Mouse (Mus musculus): ENCODE data around the gene Grcc10. TPM values are rescaled to one million over a fixed set of nuclear protein-coding genes. Genes with fewer than 3 reads are reported as not detected.

Gene Grcc10
- polyA plus RNA-seq, 1 experiment from 2014 or later = 509 TPM

DNA sequence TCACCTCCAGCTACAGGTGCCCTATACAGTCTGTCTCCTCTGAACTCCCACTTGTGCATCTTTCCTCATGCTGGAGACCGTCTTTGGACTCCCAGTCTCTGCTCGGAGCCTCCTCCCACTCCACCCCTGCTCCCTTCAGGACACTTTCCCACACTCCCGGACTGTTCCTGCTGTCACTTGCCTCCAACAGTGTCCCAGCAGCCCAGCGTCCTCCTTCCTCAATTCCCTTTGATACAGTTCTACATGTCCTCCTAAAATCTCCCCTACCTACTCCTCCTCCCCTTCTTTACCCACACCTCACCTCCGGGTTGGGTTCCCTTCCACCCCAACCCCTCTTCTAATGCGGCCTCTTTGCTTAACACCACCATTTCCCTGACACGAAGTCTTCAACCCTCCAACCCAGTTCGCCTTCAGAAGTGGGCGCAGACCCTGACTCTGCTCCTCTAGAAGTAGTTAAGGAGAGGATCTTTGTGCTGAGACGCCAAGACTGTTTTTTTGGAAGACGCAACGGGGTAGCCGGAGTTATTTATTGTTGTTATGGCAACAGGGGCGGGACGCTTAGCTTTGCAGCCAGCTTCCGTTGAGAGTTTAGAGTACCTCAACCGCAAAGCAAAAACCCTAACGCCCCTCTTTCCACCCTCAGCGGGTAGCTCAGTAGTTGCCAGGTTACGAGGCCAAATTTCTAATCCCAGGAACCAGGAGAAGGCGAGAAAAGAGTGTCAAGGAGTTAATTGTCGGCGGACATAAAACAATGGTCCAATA is 38.2 kb upstream of the Grcc10 start, which contains the start of gene Lrrc23:
Lrrc23 (minus strand) TSS at position 506 of the 762 bp plus-strand sequence.
- H3K27ac ChIP-seq (ENCODE audit: low read depth, low read length) = 0 out of 2 replicates have a peak within 1 kb of the TSS, but pooled peaks have one; percentile 19
- DNase-seq (ENCODE audit: low spot score) = peak; percentile 75
- H3K9me3 ChIP-seq (ENCODE audit: control insufficient read depth, low read length) = no peaks in the 10 kb centered on the region

DNA sequence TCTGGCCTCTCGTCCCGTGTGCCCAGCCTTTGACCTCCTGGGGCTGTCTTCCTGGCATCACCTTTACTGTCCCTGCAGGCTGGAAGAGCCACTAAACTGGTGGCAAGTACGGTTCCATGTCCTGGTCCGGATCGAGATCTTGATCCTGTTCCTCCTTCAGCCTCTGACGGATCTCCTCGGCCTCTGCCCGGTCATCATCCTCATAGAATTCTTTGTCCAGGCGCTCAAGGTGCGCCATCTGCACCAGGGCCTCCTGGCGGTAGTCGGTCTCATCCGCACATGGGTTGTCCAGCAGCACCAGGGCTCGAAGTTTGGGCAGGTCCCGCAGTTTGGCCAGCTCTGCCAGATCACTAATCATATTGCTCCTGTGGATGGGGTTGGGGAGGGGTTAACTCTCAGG is 29.3 kb upstream of the Grcc10 start:
- H3K4me3 ChIP-seq (ENCODE audit: low read depth, low read length) = no peak overlapping the region
- H3K9ac ChIP-seq (ENCODE audit: low read length) = no peak overlapping the region
- WGBS = 89% methylated on average over 15 of the region's 15 CpGs
- ATAC-seq (replicated peaks; ENCODE audit: low FRiP score) = no peak
- peaks cover 5% of the 10 kb centered on the region; the same call in 1 of the 2 replicates for H3K4me1 ChIP-seq (replicated peaks; ENCODE audit: control insufficient read depth, insufficient read depth, low read length)
- H3K9me3 ChIP-seq (ENCODE audit: control insufficient read depth, low read length) = no peaks in the 10 kb centered on the region
- H3K36me3 ChIP-seq (ENCODE audit: control insufficient read depth, insufficient read depth, low read length) = no peaks in the 10 kb centered on the region
- DNase-seq (ENCODE audit: low spot score) = no peak
- H3K4me2 ChIP-seq (ENCODE audit: low read depth, low read length, severe bottlenecking) = no peak overlapping the region
- H3K27ac ChIP-seq (ENCODE audit: low read depth, low read length) = no peak overlapping the region
- H3K27me3 ChIP-seq (ENCODE audit: control insufficient read depth, insufficient read depth, low read length) = peaks cover 4% of the 10 kb centered on the region; the same call in 1 of the 2 replicates

More for the DNA sequence above, 38.2 kb upstream of the Grcc10 start, which contains the start of gene Lrrc23:
- peak; percentile 77 for ATAC-seq (replicated peaks; ENCODE audit: low FRiP score)
- Histone ChIP-seq H3K36me3 (ENCODE audit: control insufficient read depth, insufficient read depth, low read length) (no peaks in the 10 kb centered on the region), H3K27me3 (ENCODE audit: control insufficient read depth, insufficient read depth, low read length) (no peaks in the 10 kb centered on the region), H3K9ac (ENCODE audit: low read length) (peak within 1 kb of the TSS; percentile 21), H3K4me1 (replicated peaks; ENCODE audit: control insufficient read depth, insufficient read depth, low read length) (peaks cover 7% of the 10 kb centered on the region; the same call in 1 of the 2 replicates), H3K4me2 (ENCODE audit: low read depth, low read length, severe bottlenecking) (peak within 1 kb of the TSS; percentile 52), H3K4me3 (ENCODE audit: low read depth, low read length) (peak within 1 kb of the TSS; percentile 32)
- 2% methylated on average over 23 of the region's 23 CpGs for WGBS

DNA sequence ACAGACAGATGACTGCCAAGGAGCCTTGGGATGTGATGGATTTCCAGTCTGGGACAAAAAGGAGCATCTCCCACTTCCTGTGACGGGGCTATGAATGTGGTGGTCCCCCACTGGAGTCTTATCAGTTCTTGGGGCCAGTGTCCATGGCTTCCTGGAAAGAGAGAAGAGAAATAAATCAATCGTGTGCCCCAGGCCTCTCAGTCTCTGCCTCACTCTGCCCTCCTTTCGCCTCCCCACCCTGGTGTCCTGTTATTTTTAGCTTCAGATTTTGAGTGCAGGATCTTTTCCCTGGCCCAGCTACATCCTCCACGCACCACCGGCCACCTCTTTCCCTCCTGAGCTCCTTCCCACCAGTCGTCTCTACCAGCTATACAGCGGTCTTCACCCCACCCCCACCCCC is 28.8 kb upstream of the Grcc10 start:
- peaks cover 5% of the 10 kb centered on the region; the same call in 1 of the 2 replicates for H3K4me1 ChIP-seq (replicated peaks; ENCODE audit: control insufficient read depth, insufficient read depth, low read length)
- 74% methylated on average over 7 of the region's 7 CpGs for WGBS
- ATAC-seq (replicated peaks; ENCODE audit: low FRiP score) (no peak), DNase-seq (ENCODE audit: low spot score) (no peak)
- H3K4me2 ChIP-seq (ENCODE audit: low read depth, low read length, severe bottlenecking) = peak overlapping the region; percentile 80
- peaks cover 4% of the 10 kb centered on the region; the same call in 1 of the 2 replicates for H3K27me3 ChIP-seq (ENCODE audit: control insufficient read depth, insufficient read depth, low read length)
- H3K4me3 ChIP-seq (ENCODE audit: low read depth, low read length) = no peak overlapping the region
- H3K9ac ChIP-seq (ENCODE audit: low read length) = 0 out of 2 replicates have a peak overlapping the region, but pooled peaks have one; percentile 58
- H3K36me3 ChIP-seq (ENCODE audit: control insufficient read depth, insufficient read depth, low read length) = no peaks in the 10 kb centered on the region
- no peaks in the 10 kb centered on the region for H3K9me3 ChIP-seq (ENCODE audit: control insufficient read depth, low read length)
- H3K27ac ChIP-seq (ENCODE audit: low read depth, low read length) = no peak overlapping the region

DNA sequence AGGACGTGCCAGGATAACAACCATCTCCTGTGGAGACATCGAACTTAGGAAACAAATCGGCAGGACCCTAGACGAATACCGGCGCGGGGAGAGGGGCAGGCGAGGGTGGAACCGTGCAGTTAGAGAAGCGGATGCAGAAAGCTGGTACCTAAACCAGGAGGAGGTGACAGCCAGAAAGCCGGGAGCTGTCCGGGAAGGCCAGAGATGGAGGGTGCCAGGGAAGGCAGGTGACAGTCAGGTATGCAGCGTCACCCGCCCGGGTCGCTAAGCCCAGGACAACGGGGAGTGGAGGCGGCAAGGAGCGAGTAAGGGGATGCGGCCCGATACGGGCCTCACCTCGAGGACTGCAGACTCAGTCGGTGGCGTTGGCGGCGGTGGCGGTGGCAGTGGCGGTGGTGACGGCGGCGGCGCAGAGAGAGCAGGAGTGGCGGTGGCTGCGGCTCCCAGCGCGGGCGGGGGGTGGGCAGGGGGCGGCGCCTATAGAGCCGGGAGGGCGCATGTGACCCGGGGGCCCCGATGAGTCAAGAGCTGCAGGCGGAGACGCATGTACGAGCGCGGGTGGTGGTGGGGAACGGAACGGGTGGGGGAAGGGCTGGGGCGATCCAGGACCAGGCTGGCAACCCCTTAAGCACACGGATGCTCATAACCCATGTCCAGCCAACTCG is 28.1 kb upstream of the Grcc10 start, which contains the start of gene Eno2:
Eno2 (minus strand) TSS at position 573 of the 665 bp plus-strand sequence.
- H3K9me3 ChIP-seq (ENCODE audit: control insufficient read depth, low read length) = no peaks in the 10 kb centered on the region
- under 1% methylated on average over 52 of the region's 54 CpGs for WGBS
- H3K27ac ChIP-seq (ENCODE audit: low read depth, low read length) = no peak within 1 kb of the TSS
- H3K9ac ChIP-seq (ENCODE audit: low read length) = peak within 1 kb of the TSS; percentile 58
- ATAC-seq (replicated peaks; ENCODE audit: low FRiP score) (peak; percentile 83), DNase-seq (ENCODE audit: low spot score) (peak; percentile 82)
- peak within 1 kb of the TSS; percentile 80 for H3K4me2 ChIP-seq (ENCODE audit: low read depth, low read length, severe bottlenecking)
- H3K4me1 ChIP-seq (replicated peaks; ENCODE audit: control insufficient read depth, insufficient read depth, low read length) = peaks cover 5% of the 10 kb centered on the region; the same call in 1 of the 2 replicates
- peak within 1 kb of the TSS; percentile 39 for H3K4me3 ChIP-seq (ENCODE audit: low read depth, low read length)
- H3K27me3 ChIP-seq (ENCODE audit: control insufficient read depth, insufficient read depth, low read length) = peaks cover 4% of the 10 kb centered on the region; the same call in 1 of the 2 replicates
- H3K36me3 ChIP-seq (ENCODE audit: control insufficient read depth, insufficient read depth, low read length) = no peaks in the 10 kb centered on the region

DNA sequence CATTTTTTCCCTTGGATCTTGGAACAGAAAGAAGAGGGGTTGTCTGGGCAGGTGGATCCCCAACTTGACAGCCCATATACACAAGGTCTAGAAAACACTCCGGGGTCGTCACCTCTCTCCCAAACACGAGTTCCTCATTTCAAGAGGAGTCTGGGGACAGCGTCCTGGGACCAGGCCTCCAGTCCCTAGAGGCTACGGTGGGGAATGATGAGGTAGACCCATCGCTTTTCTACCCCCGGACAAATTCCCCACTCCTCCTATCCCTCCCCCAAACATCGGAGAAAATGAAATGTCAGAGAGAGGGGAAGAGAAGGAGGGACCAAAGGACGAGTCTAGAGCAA is 27.5 kb upstream of the Grcc10 start:
- H3K27me3 ChIP-seq (ENCODE audit: control insufficient read depth, insufficient read depth, low read length) = peaks cover 4% of the 10 kb centered on the region; the same call in 1 of the 2 replicates
- H3K9me3 ChIP-seq (ENCODE audit: control insufficient read depth, low read length) = no peaks in the 10 kb centered on the region
- 5% methylated on average over 9 of the region's 9 CpGs for WGBS
- H3K4me1 ChIP-seq (replicated peaks; ENCODE audit: control insufficient read depth, insufficient read depth, low read length) = peaks cover 5% of the 10 kb centered on the region; the same call in 1 of the 2 replicates
- peak overlapping the region; percentile 58 for H3K9ac ChIP-seq (ENCODE audit: low read length)
- peak overlapping the region; percentile 39 for H3K4me3 ChIP-seq (ENCODE audit: low read depth, low read length)
- H3K4me2 ChIP-seq (ENCODE audit: low read depth, low read length, severe bottlenecking) = peak overlapping the region; percentile 80
- ATAC-seq (replicated peaks; ENCODE audit: low FRiP score) (peak; percentile 6; the same call in 1 of the 2 replicates), DNase-seq (ENCODE audit: low spot score) (no peak)
- H3K36me3 ChIP-seq (ENCODE audit: control insufficient read depth, insufficient read depth, low read length) = no peaks in the 10 kb centered on the region
- no peak overlapping the region for H3K27ac ChIP-seq (ENCODE audit: low read depth, low read length)

DNA sequence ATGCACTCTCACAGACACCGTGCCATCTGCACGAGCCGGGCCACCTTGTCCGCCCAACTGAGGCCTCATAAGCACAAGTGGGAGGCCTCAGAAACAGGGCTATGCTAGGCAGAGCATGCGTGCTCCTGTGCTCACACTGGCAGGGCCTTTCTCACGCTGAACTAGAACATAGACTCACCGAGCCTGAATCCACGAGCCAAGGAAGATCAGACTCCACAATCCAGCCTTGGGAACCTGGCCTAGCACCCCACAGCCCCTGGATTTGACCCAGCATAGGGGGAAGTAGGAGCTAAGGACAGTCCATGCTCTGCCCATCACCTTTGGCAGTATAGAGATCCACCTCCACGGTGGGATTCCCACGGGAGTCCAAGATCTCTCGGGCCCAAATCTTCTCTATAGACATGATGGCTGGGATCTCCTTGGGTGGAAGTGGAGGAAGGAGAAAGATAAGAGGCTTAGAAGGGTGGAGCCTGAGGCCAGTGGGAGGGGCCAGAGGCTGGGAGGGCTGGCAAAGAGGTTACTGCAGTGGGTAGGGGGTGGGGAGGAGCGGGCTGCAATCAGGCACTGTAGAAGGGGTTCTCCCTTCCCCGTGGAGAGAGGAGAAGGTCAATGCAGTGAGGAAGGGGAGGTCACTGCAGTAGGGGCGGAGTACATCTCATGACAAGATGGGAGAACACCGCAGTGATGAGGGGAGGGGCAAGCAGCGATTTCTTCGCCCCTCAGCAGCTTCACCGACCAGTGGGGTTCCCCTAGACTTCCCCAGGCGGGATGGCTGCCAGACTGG is 26.9 kb upstream of the Grcc10 start:
- H3K27me3 ChIP-seq (ENCODE audit: control insufficient read depth, insufficient read depth, low read length) = peaks cover 4% of the 10 kb centered on the region; the same call in 1 of the 2 replicates
- H3K27ac ChIP-seq (ENCODE audit: low read depth, low read length) = no peak overlapping the region
- H3K9me3 ChIP-seq (ENCODE audit: control insufficient read depth, low read length) = no peaks in the 10 kb centered on the region
- no peaks in the 10 kb centered on the region for H3K36me3 ChIP-seq (ENCODE audit: control insufficient read depth, insufficient read depth, low read length)
- H3K9ac ChIP-seq (ENCODE audit: low read length) = no peak overlapping the region
- ATAC-seq (replicated peaks; ENCODE audit: low FRiP score) (peak; percentile 38), DNase-seq (ENCODE audit: low spot score) (peak; percentile 58)
- no peak overlapping the region for H3K4me3 ChIP-seq (ENCODE audit: low read depth, low read length)
- H3K4me2 ChIP-seq (ENCODE audit: low read depth, low read length, severe bottlenecking) = peak overlapping the region; percentile 80
- peaks cover 5% of the 10 kb centered on the region; the same call in 1 of the 2 replicates for H3K4me1 ChIP-seq (replicated peaks; ENCODE audit: control insufficient read depth, insufficient read depth, low read length)
- 21% methylated on average over 19 of the region's 19 CpGs for WGBS

DNA sequence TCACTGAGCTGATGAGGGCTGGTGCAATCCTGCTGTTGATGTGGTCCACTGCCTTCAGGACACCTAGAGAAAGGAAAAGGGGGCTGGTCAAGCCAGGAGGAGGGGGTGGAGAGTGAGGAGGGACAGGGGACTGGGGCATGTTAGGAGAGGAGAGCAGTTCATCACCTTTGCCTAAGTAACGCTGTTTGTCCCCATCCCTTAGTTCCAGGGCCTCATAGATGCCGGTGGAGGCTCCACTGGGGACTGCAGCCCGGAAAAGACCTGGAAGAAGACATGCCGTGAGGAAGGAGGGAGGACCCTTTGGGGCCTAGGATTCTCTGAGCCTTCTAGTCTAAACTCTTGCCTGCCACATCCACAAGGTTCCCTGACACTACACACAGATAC is 26.4 kb upstream of the Grcc10 start:
- Histone ChIP-seq H3K9ac (ENCODE audit: low read length) (no peak overlapping the region), H3K9me3 (ENCODE audit: control insufficient read depth, low read length) (no peaks in the 10 kb centered on the region), H3K4me2 (ENCODE audit: low read depth, low read length, severe bottlenecking) (no peak overlapping the region), H3K27me3 (ENCODE audit: control insufficient read depth, insufficient read depth, low read length) (peaks cover 4% of the 10 kb centered on the region; the same call in 1 of the 2 replicates), H3K27ac (ENCODE audit: low read depth, low read length) (no peak overlapping the region), H3K36me3 (ENCODE audit: control insufficient read depth, insufficient read depth, low read length) (no peaks in the 10 kb centered on the region), H3K4me3 (ENCODE audit: low read depth, low read length) (no peak overlapping the region), H3K4me1 (replicated peaks; ENCODE audit: control insufficient read depth, insufficient read depth, low read length) (peaks cover 5% of the 10 kb centered on the region; the same call in 1 of the 2 replicates)
- no peak for ATAC-seq (replicated peaks; ENCODE audit: low FRiP score)
- DNase-seq (ENCODE audit: low spot score) = no peak
- WGBS = 28% methylated on average over 4 of the region's 4 CpGs

DNA sequence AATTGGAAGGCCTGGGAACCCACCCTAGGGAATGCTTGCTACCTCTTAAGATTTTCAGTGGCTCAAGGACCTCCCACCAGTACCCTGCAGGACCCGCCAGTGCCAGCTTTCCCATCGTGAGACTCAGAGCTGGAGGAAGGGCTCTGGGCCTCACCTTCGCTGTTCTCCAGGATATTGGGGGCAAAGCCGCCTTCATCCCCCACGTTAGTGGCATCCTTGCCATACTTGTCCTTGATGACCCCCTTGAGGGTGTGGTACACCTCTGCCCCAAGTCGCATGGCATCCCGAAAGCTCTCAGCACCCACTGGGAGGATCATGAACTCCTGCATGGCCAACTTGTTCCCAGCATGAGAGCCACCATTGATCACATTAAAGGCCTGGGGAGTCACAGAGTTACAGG is 24.8 kb upstream of the Grcc10 start:
- Histone ChIP-seq H3K4me3 (ENCODE audit: low read depth, low read length) (no peak overlapping the region), H3K9ac (ENCODE audit: low read length) (no peak overlapping the region), H3K36me3 (ENCODE audit: control insufficient read depth, insufficient read depth, low read length) (no peaks in the 10 kb centered on the region), H3K4me1 (replicated peaks; ENCODE audit: control insufficient read depth, insufficient read depth, low read length) (peaks cover 5% of the 10 kb centered on the region; the same call in 1 of the 2 replicates), H3K9me3 (ENCODE audit: control insufficient read depth, low read length) (no peaks in the 10 kb centered on the region), H3K27me3 (ENCODE audit: control insufficient read depth, insufficient read depth, low read length) (peaks cover 4% of the 10 kb centered on the region; the same call in 1 of the 2 replicates), H3K4me2 (ENCODE audit: low read depth, low read length, severe bottlenecking) (no peak overlapping the region), H3K27ac (ENCODE audit: low read depth, low read length) (no peak overlapping the region)
- 88% methylated on average over 7 of the region's 7 CpGs for WGBS
- no peak for ATAC-seq (replicated peaks; ENCODE audit: low FRiP score)
- no peak for DNase-seq (ENCODE audit: low spot score)

Measured in forebrain, embryonic 11.5 days (tissue).